Mouse (Mus musculus) layer of hippocampus, adult 18-20 months (tissue): ENCODE results near the gene Boc. TPM values are rescaled to one million over a fixed set of nuclear protein-coding genes. Genes with fewer than 3 reads are reported as not detected.

Experiments
- DNase-seq, 2 experiments: peaks; one replicate each; pipeline ENCODE4 v3.0.0; 2022; ENCODE audit warnings: low spot score in 2 of 2
- total RNA-seq, 2 experiments: library from RNA; stranded (reverse); gene quantifications; 2 replicates each; pipeline ENCODE4 v1.2.3; 2021

Gene Boc
- total RNA-seq, 2 experiments from 2014 or later, result 11.5 to 11.6 TPM

DNA sequence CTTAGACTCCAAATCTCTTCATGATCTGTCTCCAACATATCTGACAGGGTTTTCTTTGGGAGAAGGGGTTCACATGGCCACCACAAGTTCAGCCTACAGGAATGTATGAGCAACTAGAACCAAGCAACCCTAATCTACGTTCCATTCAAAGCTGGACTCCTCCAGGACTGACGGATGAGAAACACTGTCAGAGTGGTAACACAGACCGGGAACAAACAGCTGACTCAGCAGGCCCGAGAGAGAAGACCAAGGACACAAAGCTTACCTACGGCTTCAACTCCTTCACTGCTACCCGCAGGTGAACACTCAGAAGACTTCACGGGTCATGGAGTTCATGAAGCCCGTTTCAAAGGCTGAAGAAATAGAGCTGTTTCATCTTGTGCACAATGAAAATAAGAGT is 4.8 kb downstream of the Boc start:
- DNase-seq, result no peak

DNA sequence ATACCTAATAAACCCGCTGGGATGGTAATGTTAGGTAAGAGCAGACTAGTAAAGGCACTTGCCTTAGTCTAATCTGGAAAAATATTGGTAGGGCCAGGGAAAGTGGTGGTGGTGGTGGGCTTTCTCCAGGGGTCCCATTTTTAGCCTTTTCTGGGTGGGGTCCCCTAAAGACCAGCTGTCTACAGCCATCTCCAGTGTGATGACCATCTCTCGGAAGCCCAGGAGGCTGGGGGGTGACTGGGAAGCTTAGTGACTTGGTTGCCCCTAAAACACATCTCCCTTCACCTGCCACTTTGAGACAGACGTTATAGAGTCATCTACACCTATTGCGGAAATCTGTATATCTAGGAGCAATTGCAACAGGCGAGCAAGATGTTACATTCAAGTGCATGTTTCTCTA is 6.0 kb downstream of the Boc start:
- no peak for DNase-seq

DNA sequence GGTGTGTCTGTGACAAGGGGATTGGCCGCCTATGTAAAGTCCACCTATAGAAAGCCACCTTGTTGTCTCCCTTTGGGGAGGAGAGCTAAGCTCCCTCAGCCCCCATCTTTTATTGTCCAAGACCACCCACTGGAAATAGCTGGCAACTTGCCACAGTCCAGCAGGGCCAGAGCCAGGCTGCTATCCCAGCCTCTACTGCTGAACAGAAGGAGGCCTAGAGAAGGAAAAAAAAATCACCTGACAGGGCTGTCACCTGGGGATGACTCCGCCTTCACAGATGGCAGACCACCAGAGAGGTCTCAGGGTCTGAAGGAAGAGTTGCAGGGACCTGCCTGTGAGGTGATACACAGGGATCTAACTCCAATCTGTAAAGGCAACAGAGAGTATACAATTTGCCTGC is 6.7 kb downstream of the Boc start:
- DNase-seq, result no peak

DNA sequence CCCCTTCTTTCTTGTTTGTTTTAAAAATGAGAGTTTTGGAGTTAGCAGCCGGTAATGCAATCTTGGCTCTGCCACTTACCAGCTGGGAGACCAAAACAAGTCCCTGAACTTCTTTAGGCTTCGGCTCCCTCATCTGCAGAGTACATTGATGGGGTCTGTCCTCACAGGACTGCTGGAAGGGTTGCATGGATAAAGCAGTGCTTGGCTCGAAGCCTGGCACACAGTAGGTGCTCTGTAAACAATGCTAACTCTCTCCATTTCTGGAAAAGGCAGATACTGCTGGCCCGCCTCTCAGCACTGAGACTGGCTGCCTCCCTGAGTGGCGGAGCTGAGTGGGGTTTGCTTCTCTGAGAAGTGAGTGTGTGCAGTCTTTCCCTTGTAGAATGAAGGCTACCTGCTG is 7.2 kb downstream of the Boc start:
- DNase-seq, result no peak

DNA sequence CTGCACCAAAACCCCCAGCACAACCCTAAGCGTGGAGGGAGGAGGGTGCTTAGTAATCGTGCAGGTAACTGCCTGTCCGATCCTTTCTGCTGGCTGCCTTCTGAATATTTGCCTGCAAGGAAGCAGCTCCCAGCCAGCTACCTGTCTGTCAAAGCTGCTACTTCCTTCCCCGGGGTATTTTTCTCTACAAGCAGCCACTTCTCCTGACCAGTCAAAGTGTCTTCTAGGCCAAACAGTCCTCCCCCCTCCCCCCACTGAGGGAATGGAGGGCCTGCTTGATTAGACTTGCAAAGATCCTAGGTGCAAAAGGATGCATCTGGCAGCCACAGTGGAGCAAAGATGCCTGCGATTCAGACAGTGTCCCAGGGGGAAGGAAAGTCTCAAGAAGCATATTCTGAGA is 7.9 kb downstream of the Boc start:
- DNase-seq, result no peak

DNA sequence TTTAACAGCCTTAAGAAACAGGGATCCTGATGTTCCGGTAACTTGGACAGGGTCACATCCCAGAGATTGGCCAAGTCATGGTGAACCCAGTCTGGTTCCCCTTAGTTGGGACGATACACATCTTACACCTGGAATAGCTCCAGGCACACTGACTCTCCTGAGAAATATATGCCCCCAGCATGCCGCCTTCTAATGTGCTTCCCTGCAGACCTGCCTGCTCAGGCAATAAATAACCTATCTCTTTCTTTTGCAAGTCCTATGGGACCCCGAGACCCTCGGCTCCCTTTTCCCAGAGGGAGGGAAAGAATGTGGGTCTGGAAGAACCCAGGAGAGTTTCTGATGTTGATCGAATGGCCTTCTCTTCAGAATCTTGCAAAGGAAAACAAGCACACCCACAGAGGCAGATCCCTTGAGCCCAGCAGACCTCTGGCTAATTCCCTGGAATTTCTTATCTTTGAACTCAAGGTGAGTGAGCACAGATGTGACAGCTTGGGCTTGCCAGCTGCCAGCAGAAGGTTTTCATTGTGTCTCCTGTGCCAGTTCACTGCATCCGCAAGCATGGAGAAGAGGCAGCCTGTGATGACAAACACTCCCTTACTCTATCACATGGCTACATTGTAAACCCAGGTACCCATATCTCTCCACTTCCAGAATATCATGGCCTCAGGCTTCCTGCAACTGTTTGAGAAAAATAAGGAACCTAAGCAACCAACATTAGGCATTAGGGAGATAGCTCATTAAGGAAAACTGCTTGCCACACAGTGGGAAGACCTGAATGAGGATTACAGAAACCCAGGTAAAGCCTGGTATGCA is 8.6 kb downstream of the Boc start:
- DNase-seq, result no peak

DNA sequence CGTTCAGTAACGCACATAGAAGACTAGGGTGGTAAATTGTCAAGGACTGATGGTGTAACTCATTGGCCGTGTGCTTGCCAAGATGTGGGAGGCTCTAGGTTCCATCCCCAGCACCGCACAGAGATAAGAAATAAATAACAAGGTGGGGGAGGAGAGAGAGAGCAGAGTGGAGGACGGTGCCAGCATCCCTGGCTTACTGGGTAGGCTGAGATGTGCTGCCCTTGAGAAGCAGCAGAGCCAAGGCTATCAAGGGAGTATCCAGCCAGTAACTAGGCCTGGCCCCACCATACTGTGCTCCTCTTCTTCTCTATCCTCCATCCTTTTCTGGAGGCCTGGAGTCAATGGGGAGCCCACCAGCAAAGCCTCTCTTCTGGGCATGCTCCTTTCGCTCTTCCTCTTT is 9.3 kb downstream of the Boc start:
- DNase-seq, result no peak

DNA sequence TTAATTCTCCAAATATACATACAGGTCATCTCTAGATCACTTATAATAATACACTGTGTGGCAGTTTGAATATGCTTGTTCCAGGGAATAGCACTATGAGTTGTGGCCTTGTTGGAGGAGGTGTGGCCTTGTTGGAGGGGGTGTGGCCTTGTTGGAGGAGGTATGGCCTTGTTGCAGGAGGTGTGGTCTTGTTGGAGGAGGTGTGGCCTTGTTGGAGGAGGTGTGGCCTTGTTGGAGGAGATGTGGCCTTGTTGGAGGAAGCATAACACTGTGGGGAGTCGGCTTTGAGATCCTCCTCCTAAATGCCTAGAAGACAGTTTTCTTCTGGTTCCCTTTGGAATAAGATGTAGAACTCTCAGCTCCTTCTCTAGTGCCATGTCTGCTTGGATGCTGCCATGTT is 10.7 kb downstream of the Boc start:
- no peak for DNase-seq

DNA sequence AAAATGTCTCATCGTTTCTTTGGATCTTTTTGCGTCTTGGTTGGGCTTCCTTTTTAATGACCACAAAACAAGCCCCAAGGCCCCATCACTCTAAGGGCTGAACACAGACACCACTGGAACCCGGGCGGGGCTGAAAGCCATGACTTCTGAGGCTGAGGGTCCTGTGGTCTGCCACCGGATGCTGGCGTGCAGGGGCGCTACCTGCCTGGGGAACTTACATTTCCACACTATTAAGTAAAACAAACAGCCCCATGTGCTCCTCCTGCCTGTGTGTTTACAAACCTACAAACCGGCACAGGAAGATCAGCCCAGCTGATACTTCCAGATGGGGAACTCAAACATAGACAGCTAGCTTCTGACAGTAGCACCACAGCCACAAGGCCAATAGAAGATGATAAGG is 11.9 kb downstream of the Boc start:
- DNase-seq, result no peak

DNA sequence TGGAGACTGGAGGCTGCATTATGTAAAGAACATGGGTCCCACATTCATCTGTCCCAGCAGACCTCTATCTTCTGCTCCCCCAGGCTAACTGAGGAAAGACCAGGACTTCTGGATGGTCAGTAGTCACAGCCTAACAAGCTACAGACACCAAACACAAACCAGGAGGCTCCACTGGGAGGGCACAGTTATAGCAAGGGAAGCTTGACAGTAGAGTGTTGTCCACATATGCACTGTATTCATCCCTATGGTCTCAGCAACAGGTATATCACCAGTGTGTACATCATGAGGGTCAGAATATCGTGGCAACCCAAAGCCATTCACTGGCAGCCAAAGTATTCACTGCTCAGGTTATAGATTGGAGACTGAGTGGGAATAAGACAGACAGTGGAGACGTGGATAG is 12.8 kb downstream of the Boc start:
- no peak for DNase-seq

DNA sequence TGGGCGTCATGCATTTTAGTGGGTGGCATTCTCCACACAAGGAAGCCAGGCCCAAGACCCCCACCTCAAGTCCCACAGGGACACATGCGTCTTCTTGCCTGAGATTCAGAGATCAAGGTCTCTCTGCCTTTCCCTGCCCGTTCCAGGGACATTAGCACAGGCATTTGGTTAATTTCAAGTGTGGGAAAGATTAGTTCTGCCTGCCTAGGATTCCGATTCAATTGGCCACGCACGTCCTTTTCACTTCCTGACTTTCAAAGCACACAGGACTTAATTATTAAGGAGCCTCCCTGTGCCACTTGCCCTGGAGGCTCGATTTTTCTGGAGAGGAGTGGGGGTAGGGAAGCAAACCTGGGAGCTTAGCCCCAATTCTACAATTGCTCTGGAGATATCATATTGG is 13.5 kb downstream of the Boc start:
- no peak for DNase-seq

DNA sequence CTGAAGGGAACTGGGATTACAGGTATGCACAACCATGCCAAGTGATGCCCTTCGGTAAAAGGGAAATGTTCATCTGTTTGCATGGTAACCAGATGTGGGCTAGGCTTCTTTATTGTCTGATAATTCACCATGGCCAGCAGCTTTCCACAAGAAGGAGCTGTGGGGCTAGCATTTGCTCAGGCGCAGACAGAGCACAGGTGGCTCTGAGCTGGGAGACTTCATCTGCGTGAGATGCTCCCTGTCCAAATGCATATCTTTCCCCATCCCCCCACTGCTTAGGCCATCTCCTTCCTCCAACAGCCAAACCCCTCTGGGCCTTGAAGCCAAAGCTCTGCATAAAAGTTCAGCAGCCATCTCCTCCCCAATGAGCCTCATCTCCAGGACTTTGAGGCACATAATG is 15.6 kb downstream of the Boc start:
- DNase-seq, result no peak

DNA sequence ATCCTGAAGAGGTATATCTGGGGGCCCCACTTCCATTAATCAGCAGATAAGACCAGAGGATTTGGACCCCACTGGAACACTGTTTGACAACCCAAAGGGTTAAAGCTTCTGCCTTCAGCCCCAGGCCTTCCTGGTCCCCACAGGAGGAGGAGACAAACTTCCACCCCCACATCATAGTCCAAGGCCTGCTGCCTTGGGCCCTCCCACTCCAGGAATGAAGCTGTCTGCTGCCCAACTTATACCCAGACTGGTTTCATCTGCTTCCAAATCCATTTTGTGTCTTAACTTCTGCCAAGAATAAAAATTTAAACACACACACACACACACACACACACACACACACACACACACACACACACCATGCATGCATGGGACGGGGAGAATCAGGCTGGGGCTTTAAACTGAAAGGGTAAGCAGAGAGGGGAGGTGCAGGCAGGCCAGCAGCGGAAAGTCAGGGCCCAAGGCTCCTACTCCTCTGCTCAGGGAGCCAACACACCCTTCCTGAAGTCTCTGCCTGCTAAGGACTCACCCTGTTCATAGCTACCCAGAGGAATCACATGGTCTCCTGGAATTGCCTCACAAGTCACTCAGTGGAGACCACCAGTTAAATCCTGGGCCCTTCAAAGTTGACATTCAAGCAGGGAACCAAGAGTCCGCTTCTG is 16.5 kb downstream of the Boc start:
- DNase-seq, result no peak

DNA sequence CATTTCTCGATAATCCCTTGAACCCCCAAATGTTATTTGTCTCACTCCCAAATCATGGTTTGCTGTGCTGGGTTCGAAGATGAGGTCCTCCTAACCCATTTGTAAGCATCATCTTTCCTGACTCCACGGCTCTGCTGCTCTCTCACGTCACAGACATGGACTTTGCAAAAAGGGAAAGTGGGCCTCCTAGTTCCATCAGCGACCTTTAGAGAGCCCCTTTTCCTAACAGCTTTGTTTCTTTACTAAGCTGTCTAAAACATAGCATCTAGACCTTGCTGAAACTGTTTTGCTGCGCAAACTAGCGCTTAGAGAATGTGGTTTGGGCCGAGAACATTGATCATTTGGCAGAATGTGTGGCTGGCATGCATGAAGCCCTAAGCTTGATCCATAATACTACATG is 19.1 kb downstream of the Boc start:
- DNase-seq, result no peak

DNA sequence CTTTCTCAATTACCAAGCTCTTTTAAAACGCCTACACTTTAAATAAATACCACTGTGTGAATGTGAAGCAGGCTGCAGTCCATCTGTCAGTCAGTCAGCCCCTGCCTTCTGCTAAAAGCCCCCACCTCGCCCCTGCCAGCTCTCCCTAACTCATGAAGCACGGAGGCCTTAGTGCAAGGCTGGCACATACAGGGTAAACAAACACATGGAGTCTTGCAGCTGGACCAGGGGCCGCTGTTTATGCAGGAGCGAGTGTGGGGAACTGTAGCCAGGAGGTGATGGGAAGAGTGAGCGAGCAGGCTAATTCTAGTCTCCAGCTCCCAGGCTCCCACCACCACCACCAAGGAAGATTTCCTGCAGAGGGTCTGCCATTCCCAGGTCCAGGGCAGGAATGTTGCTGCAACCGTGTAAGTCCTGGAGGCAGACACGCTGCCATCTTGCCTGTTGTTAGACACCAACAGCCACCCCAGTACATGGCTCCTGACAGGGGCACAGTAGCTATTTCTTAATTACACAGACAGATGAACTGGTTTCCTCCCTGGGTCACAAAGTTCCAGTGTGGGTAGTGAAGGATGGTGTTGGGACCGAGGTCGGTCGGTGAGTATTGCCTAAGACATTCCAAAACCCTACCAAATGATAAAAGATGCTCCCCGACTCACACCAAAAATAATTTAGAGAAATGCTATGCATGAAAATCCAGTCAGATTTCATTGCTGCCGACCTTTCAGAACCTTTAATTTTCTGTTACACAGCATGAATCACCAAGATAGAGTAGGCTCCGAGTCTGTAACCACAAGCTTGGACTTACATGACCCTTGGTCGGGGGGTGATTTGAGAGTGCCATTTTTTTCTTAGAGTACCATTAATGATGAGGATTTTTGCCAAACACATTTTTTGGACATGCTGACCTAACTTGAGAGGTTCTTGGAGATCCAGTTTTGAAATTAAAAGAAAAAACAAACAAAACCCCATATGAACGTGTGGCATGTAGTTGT is 20.0 kb downstream of the Boc start:
- peak in 1 of 2 experiments; percentile 65 for DNase-seq

DNA sequence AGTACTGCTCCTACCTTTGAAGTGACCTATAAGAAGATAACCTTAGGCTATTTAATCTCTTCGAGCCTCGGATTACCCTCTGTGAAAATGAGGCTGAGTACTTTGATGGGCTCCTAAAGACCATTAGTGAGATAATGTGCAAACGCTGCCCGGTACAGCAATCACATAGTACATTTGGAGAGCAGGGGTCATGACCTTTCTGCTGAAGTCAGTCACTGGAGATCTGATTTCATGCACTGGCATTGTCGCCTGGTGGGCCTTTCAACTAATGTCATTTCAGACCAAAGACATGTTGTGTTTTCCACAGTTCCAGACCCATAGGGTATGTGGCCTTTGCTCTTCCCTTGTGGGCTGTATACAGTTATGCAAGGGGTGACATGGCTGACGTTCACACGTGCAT is 24.6 kb downstream of the Boc start:
- DNase-seq, result no peak

DNA sequence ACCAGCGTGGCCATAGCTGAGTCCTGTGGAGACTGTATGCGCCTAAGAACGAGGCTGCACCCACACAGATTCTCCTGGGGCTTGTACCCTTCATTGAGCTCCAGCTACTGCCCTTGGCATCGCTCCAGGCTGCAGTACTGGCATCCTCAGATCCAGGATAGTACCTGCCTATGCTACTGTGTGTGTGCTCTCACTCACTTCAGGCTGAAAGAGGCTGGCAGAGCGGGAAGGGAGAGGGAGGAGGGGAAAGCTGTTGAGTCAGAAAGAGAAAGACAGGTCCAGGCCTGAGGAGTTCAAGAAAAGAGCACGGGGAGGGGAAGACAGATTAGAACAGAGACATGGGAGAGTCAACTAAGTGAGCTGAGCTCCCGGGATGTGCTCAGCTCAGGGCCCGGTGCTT is 25.2 kb downstream of the Boc start:
- no peak for DNase-seq

DNA sequence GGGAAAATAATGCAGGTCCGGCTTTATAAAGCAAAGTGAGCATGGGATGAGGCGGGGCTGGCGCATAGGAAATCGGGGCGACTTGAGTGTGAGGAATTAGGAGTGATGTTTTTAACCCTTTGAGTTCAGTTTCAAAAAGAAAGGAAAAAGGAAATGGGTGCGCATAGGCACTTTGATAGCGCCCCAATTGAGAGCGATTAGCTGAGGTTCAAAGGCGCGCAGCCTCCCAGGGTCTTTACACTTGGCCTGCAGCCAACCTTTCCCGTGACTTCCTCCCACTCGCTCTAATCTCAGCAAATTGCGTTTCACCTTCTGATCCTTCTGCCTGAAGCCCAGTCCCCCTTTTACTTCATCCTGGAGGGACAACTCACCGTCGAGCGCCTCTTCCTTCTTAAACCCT is 25.8 kb downstream of the Boc start:
- no peak for DNase-seq

DNA sequence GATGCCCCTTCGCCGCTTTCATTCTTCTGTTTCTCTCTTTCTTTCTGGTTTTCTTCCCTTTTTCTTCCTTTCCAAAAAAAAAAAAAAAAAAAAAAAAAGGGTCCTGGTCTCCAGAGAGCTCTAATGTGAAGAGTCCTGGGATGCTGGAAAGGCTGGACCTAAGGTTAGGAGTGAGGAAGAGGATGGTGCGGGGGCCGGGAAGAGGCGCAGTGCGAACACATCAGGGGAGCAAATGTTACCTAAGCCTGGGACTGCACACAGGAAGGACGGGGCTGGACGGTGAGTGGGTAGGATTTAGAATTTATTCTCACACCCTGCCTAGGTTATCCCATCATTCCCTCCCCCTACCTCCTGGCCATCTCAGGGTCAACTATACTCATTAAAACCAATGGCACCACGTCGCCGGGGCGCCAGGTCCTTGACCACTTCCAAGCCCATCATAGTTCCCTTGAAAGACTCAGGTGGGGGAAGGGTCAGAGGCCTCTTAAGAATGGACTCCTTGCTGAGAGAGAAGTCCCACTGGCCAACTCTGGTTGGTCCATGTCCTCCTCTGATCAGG is 27.4 kb downstream of the Boc start:
- no peak for DNase-seq

DNA sequence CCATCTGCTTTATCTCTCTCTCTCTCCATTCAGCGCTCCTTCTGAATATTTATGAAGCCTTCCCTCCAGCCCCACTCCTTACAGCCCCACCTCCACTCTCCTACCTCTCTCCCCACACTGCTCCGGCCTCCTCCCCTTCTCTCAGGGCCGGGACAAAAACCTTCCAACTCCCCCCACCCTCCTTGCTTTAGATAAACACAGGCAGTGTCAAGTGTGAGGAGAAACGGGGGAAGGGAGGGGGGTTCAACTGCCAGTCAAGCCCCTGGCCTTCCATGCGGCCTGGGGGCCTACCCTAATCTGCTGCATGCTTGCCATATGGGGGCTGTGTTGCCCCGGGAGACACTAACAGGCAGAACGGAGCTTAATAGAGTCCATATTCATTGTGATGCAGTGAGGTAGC is 27.9 kb downstream of the Boc start:
- DNase-seq, result no peak

DNA sequence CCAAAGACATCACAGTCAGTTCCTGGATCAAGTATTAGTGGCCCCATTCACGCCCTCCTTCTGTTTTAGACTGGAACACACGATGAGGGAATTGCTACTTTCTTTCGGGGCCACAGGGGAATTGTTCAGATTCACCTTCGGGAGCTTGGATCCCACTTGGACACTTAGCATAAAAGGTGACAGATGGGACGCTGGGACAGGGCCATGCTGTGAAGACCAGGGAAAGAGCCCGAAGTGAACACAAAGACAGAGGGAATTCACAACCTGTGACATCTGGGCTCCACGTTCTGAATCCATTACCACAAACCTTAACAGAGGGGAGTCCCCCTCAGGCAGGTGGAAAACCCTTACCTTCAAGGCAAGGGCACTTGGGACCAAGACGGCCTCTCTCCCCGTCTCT is 28.5 kb downstream of the Boc start:
- no peak for DNase-seq

DNA sequence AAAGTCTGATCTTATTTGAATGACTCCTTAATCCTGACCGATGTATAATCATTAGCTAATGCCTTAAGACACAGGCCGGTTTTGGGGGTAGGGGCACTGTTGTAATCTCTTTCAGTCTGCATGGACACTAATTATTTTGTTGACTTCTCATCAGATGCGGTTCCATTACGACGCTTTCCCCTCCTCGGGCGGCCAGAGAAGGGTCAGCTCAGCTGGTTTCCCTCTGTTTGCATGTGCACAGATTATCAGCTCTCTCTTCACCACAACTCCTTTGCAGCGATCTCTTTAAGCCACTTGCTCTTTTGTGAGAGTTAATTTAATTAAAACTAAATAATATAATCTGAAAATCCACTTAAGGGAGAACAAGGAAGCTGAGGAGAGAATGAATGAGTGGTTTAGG is 29.0 kb downstream of the Boc start:
- DNase-seq, result no peak
